Mouse (Mus musculus) intestine, postnatal 0 days (tissue): ENCODE measurements around the gene Erlin1. TPM values are rescaled to one million over a fixed set of nuclear protein-coding genes. Genes with fewer than 3 reads are reported as not detected.

Experiments
- ATAC-seq: fragments of 200-750 bp; cut with Nextera tagmentation; 2 replicates; pipeline ENCODE4 v1.8.0; 2017; ENCODE audit warnings: mild to moderate bottlenecking, moderate TSS enrichment, moderate library complexity
- H3K27ac ChIP-seq: fragments of 300-500 bp; sonication (generic); 2 replicates; pipeline ENCODE4 v1.5.1; 2014; ENCODE audit warnings: mild to moderate bottlenecking, low read depth, low read length, moderate library complexity
- H3K27me3 ChIP-seq: fragments of 300-500 bp; sonication (generic); replicated peaks from 2 replicates; pipeline ENCODE4 v1.6.1; 2014; ENCODE audit warnings: low read length, mixed read lengths; ENCODE audit not compliant: control insufficient read depth, insufficient read depth
- H3K36me3 ChIP-seq: fragments of 300-500 bp; sonication (generic); 2 replicates; pipeline ENCODE4 v1.6.1; 2014; ENCODE audit warnings: mild to moderate bottlenecking, moderate library complexity; ENCODE audit not compliant: control insufficient read depth, insufficient read depth
- H3K4me1 ChIP-seq: fragments of 300-500 bp; sonication (generic); replicated peaks from 2 replicates; pipeline ENCODE4 v1.6.1; 2014; ENCODE audit warnings: antibody characterized with exemption, low read length, mixed read lengths; ENCODE audit not compliant: control insufficient read depth, insufficient read depth
- H3K4me2 ChIP-seq: fragments of 300-500 bp; sonication (generic); replicated peaks from 2 replicates; pipeline ENCODE4 v1.6.1; 2014; ENCODE audit warnings: low read depth, mild to moderate bottlenecking, moderate library complexity
- H3K4me3 ChIP-seq: fragments of 300-500 bp; sonication (generic); 2 replicates; pipeline ENCODE4 v1.5.1; 2014; ENCODE audit warnings: low read depth, low read length
- H3K9ac ChIP-seq: fragments of 300-500 bp; sonication (generic); 2 replicates; pipeline ENCODE4 v1.6.1; 2014; ENCODE audit warnings: mild to moderate bottlenecking, low read depth, low read length
- H3K9me3 ChIP-seq: fragments of 300-500 bp; sonication (generic); 2 replicates; pipeline ENCODE4 v1.6.1; 2016; ENCODE audit warnings: mixed run types; ENCODE audit not compliant: control insufficient read depth
- CTCF ChIP-seq: sonication (generic); IDR thresholded peaks from 2 replicates; pipeline ENCODE4 v1.5.1; 2016; ENCODE audit warnings: low read depth, mild to moderate bottlenecking, control low read depth, antibody characterized with exemption, moderate library complexity
- WGBS: fragments of 180-500 bp; shearing (Covaris S2); extraction: QIAGEN DNeasy Blood & Tissue Kit; methylation state at CpG from one replicate; pipeline ENCODE4 v1.1.7; 2014; 5-methylcytosine and 5-hydroxymethylcytosine counted together
- polyA plus RNA-seq: library from polyadenylated mRNA; unstranded; fragments of >200 nt; fragmentation: Nextera tagmentation; extraction: Ambion mirVana; gene quantifications from 2 replicates; pipeline ENCODE4 v1.2.1, GENCODE M21; 2015

The Erlin1 gene
- polyA plus RNA-seq, 1 experiment from 2014 or later: 21.0 TPM

GRCm38 (mm10) chr19:43998802-43999527 lies 70.6 kb downstream of the Erlin1 start:
- no peak overlapping the region for H3K9ac ChIP-seq
- H3K4me1 ChIP-seq: 0 out of 2 replicates have a peak, but pooled peaks cover 4% of the 10 kb centered on the region
- peak overlapping the region; percentile 21; the same call in 1 of the 2 replicates for H3K27ac ChIP-seq
- H3K4me3 ChIP-seq: no peak overlapping the region
- 53% methylated on average over 11 of the region's 11 CpGs for WGBS
- no peaks in the 10 kb centered on the region for H3K36me3 ChIP-seq
- 0 out of 2 replicates have a peak overlapping the region, but pooled peaks have one; percentile 1 for H3K4me2 ChIP-seq
- H3K9me3 ChIP-seq: no peaks in the 10 kb centered on the region
- no peaks in the 10 kb centered on the region for H3K27me3 ChIP-seq
- ATAC-seq: 0 out of 2 replicates have a peak, but pooled peaks have one; percentile 54
- no peak for TF ChIP-seq CTCF

DNA sequence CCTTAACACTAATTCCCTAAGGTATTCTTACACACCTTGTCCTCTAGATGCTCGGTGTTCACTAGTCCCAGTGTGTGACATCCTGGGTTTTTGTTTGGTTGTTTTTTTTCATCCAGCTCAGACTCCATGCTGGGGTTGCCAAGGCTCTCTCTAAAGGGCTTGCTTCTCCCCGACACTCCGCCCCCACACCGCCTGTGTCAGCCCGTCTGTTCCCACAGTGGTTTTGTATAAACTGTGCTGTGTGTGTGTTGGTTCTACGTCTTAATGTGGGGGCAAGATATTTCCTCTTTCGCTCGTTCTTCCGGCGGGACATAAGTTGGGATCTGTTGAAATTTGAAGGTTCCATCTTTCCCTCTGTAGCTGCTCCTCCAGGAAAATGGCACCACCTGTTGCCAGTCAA lies 71.5 kb downstream of the Erlin1 start:
- Histone ChIP-seq H3K9ac (no peak overlapping the region), H3K9me3 (no peaks in the 10 kb centered on the region), H3K27me3 (no peaks in the 10 kb centered on the region), H3K36me3 (no peaks in the 10 kb centered on the region), H3K27ac (no peak overlapping the region), H3K4me1 (0 out of 2 replicates have a peak, but pooled peaks cover 4% of the 10 kb centered on the region), H3K4me2 (no peak overlapping the region), H3K4me3 (no peak overlapping the region)
- WGBS: 80% methylated on average over 10 of the region's 10 CpGs
- ATAC-seq: no peak
- no peak for TF ChIP-seq CTCF

GRCm38 (mm10) chr19:43995427-43995826 lies 74.2 kb downstream of the Erlin1 start:
- no peaks in the 10 kb centered on the region for H3K9me3 ChIP-seq
- H3K4me3 ChIP-seq: no peak overlapping the region
- no peaks in the 10 kb centered on the region for H3K27me3 ChIP-seq
- no peak overlapping the region for H3K9ac ChIP-seq
- 0 out of 2 replicates have a peak, but pooled peaks cover 4% of the 10 kb centered on the region for H3K4me1 ChIP-seq
- H3K36me3 ChIP-seq: no peaks in the 10 kb centered on the region
- WGBS: 79% methylated on average over 7 of the region's 7 CpGs
- no peak for TF ChIP-seq CTCF
- H3K27ac ChIP-seq: no peak overlapping the region
- no peak for ATAC-seq
- H3K4me2 ChIP-seq: no peak overlapping the region

- Histone ChIP-seq H3K4me3 (no peak overlapping the region), H3K36me3 (no peaks in the 10 kb centered on the region), H3K9me3 (no peaks in the 10 kb centered on the region), H3K4me1 (no peaks in the 10 kb centered on the region), H3K9ac (no peak overlapping the region), H3K4me2 (no peak overlapping the region), H3K27me3 (no peaks in the 10 kb centered on the region), H3K27ac (no peak overlapping the region)
- WGBS: 62% methylated on average over 4 of the region's 4 CpGs
- TF ChIP-seq CTCF: no peak
- no peak for ATAC-seq
Observed at GRCm38 (mm10) chr19:43992464-43992863, 77.1 kb downstream of the Erlin1 start.

GRCm38 (mm10) chr19:43990362-43990761 lies 79.2 kb downstream of the Erlin1 start:
- Histone ChIP-seq H3K36me3 (no peaks in the 10 kb centered on the region), H3K9me3 (no peaks in the 10 kb centered on the region), H3K4me1 (no peaks in the 10 kb centered on the region), H3K27me3 (no peaks in the 10 kb centered on the region), H3K9ac (no peak overlapping the region), H3K4me3 (no peak overlapping the region), H3K4me2 (no peak overlapping the region), H3K27ac (no peak overlapping the region)
- TF ChIP-seq CTCF: no peak
- 78% methylated on average over 8 of the region's 8 CpGs for WGBS
- no peak for ATAC-seq

DNA sequence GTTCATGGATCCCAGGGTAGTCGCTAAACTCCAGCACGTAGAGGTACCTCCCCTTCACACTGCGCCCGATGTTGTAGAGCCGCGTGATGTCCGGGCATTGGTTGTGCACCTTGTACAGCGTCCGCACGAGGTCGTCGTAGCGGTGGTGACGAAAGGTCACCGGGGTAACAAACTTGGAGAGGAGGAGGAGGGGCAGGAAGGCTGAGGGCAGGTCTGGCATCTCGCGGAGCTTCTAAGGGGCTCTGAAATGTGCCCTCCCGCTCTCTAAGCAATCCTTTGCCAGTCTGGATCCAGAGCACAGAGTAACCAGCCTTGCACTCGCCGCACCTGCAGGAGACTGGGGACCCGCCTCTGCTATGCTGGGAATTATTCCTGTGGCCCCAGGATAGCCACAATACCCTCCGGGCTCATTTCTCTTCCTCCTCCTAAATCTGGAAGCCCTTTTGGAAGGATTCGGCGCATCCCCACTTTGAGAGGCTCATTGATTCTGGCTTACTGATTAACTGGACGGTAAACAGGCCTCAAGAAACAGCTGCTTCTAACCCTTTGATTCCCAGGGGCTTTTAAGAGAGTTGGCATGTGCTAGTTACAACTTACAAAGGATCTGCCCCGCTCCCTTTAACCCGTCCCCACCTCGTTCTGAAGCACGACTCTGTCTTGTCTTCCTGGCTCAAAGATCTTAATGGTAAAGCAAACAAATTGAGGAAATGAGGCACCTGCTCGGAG lies 83.4 kb downstream of the Erlin1 start, which contains the start of gene Cpn1:
Cpn1 (minus strand) TSS at position 488 of the 726 bp plus-strand sequence.
- Histone ChIP-seq H3K27ac (no peak within 1 kb of the TSS), H3K4me2 (peak within 1 kb of the TSS; percentile 70), H3K27me3 (no peaks in the 10 kb centered on the region), H3K4me1 (no peaks in the 10 kb centered on the region), H3K9ac (no peak within 1 kb of the TSS), H3K36me3 (no peaks in the 10 kb centered on the region), H3K4me3 (peak within 1 kb of the TSS; percentile 32), H3K9me3 (no peaks in the 10 kb centered on the region)
- 13% methylated on average over 30 of the region's 30 CpGs for WGBS
- peak; percentile 78 for ATAC-seq
- TF ChIP-seq CTCF: peak; percentile 54

Other genes starting within 250 kb of the Erlin1 start
- gene Dnmbp, start 129.6 kb downstream of the Erlin1 start, polyA plus RNA-seq: 21.4 TPM in 2 replicates
- gene Cpn1, start 83.2 kb downstream of the Erlin1 start, polyA plus RNA-seq: 14.3 and 18.7 TPM in 2 replicates
- gene Cyp2c23, start 40.6 kb downstream of the Erlin1 start, polyA plus RNA-seq: 2.7 and 4.0 TPM in 2 replicates
- 41.2 and 46.7 TPM in 2 replicates for gene Chuk, start 37.7 kb upstream of the Erlin1 start, polyA plus RNA-seq
- 10.7 and 12.5 TPM in 2 replicates for gene Cwf19l1, start 66.1 kb upstream of the Erlin1 start, polyA plus RNA-seq
- gene Bloc1s2, start 76.7 kb upstream of the Erlin1 start, polyA plus RNA-seq: 76.2 and 78.4 TPM in 2 replicates
- gene Pkd2l1, start 122.7 kb upstream of the Erlin1 start, polyA plus RNA-seq: not detected in 2 replicates
- gene Scd3, start 133.5 kb upstream of the Erlin1 start, polyA plus RNA-seq: not detected in 2 replicates
- 35.6 and 42.1 TPM in 2 replicates for gene Scd2, start 223.9 kb upstream of the Erlin1 start, polyA plus RNA-seq